Mouse (Mus musculus) E14TG2a.4 (cell line): Measurements from ENCODE around the gene Olfr1371.

Experiments
- H3K27me3 ChIP-seq: 2 replicates; pipeline ENCODE4 v1.6.1; 2014; ENCODE audit warnings: low read length, control low read depth; ENCODE audit not compliant: insufficient read depth
- H3K36me3 ChIP-seq: 2 replicates; pipeline ENCODE4 v1.6.1; 2014; ENCODE audit warnings: low read length, control low read depth; ENCODE audit not compliant: insufficient read depth
- H3K4me1 ChIP-seq: replicated peaks from 2 replicates; pipeline ENCODE4 v1.6.1; 2014; ENCODE audit warnings: low read depth, low read length, control low read depth
- H3K4me3 ChIP-seq: replicated peaks from 2 replicates; pipeline ENCODE4 v1.5.1; 2014; ENCODE audit warnings: mild to moderate bottlenecking, low read length
- H3K9me3 ChIP-seq: 2 replicates; pipeline ENCODE4 v1.6.1; 2014; ENCODE audit warnings: low read length, control low read depth
- CTCF ChIP-seq: conservative IDR thresholded peaks from 2 replicates; pipeline ENCODE4 v1.5.1; 2014; ENCODE audit warnings: low read length
- NANOG ChIP-seq: IDR thresholded peaks from 2 replicates; pipeline ENCODE4 v1.6.1; 2014; ENCODE audit warnings: borderline replicate concordance, low read length, mixed read lengths
- POU5F1 ChIP-seq: IDR thresholded peaks from 2 replicates; pipeline ENCODE4 v1.6.1; 2014; ENCODE audit warnings: low read length, borderline replicate concordance

The Olfr1371 gene

DNA sequence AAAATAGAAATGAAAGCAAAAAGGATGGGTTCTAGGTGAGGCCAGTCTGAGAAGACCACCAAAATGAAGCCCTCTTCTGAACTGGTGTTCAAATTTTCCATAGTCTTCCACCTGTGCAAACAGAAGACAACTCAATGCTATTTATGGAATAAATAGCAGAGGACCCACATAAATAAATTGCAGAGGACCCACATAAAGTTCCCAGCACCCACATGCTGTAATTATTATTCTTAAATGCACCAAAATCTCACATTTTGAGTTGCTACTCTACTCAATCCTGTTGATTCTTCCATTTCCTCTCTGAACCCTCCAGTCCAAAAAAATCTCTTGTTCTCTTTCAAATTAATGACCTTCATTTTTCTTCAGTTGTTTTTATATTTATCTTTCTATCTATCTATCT is at the start of gene Olfr1371:
Gene Olfr1371, minus strand, starts transcription at position 101 of the 400 bp plus-strand sequence.
- Histone ChIP-seq H3K27me3 (no peaks in the 10 kb centered on the region), H3K9me3 (no peaks in the 10 kb centered on the region), H3K4me3 (no peak within 1 kb of the TSS), H3K4me1 (no peaks in the 10 kb centered on the region), H3K36me3 (no peaks in the 10 kb centered on the region)
- TF ChIP-seq POU5F1, result no peak
- TF ChIP-seq NANOG, result no peak
- no peak for TF ChIP-seq CTCF

DNA sequence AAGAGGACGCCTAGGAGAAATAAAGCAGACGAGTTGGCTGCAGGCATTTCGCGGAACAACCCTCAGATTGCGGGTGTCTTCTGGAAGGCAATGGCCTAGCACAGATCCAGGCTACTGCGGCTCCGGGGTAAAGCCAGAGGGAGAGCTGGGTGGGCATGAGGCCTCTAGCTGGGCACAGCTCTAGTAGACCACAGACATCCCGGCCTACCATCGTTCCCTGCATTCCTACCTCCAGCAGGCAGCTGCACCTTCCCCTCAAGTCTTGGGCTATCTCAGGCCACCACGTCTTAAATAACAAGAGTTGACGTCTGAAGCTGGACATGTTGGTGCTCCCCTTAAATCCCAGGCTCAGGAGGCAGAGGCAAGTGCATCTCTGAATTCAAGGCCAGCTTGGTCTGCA is 48.6 kb upstream of the Olfr1371 start:
- no peaks in the 10 kb centered on the region for H3K9me3 ChIP-seq
- no peak for TF ChIP-seq NANOG
- no peak for TF ChIP-seq POU5F1
- no peak for TF ChIP-seq CTCF

DNA sequence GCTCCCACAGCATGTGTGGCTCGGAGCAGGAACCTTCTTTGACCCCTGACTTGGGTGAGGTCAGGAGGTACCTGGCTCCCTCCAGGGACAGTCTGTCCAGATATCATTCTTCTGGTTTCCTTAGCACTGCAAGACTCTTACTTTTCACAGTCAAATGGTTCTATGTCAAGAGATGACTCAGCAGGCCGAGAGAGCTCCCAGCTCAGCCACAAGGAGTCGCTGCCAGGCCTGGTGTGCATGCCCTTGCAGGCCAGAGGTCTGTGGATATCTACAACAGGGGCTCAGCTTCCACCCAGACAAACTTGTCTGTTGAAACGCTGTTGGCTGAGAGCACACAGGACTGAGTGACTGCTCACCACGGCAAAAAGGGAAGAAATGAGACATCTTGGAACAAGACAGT is 48.1 kb upstream of the Olfr1371 start:
- Histone ChIP-seq H3K4me1 (peaks cover 80% of the 10 kb centered on the region), H3K4me3 (0 out of 2 replicates have a peak overlapping the region, but pooled peaks have one; percentile 13), H3K27me3 (no peaks in the 10 kb centered on the region), H3K9me3 (no peaks in the 10 kb centered on the region), H3K36me3 (peaks cover 81% of the 10 kb centered on the region)
- TF ChIP-seq POU5F1, result no peak
- peak; percentile 58 for TF ChIP-seq CTCF

More for the DNA sequence above, 48.6 kb upstream of the Olfr1371 start:
- H3K4me3 ChIP-seq, result no peak overlapping the region
- H3K4me1 ChIP-seq, result peaks cover 80% of the 10 kb centered on the region
- no peaks in the 10 kb centered on the region for H3K27me3 ChIP-seq
- peaks cover 78% of the 10 kb centered on the region for H3K36me3 ChIP-seq

DNA sequence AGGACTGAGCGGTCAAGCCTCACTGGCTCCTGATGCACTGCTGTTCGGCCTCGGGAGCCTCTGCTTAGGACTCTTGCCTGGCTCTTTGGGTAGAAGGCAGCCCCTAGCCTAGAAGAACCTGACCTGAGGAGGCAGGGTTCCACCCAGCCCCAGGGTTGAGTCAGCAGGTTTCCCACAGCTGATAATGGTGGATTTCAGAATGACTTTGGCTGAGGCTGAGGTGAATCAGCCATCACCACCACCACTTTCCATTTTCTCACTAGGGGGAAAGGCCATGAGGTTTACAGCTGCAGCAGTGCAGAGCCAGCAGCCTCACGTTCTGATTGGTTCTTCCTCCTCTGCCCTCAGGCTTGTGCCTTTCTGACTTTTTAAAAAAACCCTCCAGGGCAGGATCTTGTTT is 47.1 kb upstream of the Olfr1371 start:
- Histone ChIP-seq H3K4me1 (peaks cover 78% of the 10 kb centered on the region), H3K36me3 (peaks cover 84% of the 10 kb centered on the region), H3K4me3 (0 out of 2 replicates have a peak overlapping the region, but pooled peaks have one; percentile 13), H3K27me3 (no peaks in the 10 kb centered on the region), H3K9me3 (no peaks in the 10 kb centered on the region)
- TF ChIP-seq CTCF, result no peak
- TF ChIP-seq NANOG, result no peak
- no peak for TF ChIP-seq POU5F1

DNA sequence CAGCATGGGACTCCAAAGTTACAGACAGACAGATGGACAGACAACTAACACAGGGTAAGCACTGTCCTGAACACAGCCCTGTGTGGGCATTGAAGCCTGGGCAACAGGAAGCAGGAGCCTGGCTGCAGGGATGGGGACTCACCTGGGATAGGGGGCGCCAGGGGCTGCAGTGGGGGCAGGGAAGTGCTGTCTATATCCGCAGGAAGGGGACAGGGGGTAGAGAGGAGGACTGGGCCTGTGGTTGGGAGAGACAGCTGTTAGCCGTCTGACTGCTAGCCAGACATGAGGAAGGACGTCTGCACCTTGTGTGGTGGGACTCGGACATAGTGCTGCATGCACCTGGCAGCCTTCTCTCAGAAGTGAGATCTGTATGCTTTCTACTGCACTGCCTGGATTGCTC is 44.9 kb upstream of the Olfr1371 start:
- peaks cover 96% of the 10 kb centered on the region for H3K36me3 ChIP-seq
- no peak overlapping the region for H3K4me3 ChIP-seq
- peaks cover 60% of the 10 kb centered on the region for H3K4me1 ChIP-seq
- no peaks in the 10 kb centered on the region for H3K27me3 ChIP-seq
- no peaks in the 10 kb centered on the region for H3K9me3 ChIP-seq
- TF ChIP-seq CTCF, result no peak
- no peak for TF ChIP-seq NANOG
- TF ChIP-seq POU5F1, result no peak

DNA sequence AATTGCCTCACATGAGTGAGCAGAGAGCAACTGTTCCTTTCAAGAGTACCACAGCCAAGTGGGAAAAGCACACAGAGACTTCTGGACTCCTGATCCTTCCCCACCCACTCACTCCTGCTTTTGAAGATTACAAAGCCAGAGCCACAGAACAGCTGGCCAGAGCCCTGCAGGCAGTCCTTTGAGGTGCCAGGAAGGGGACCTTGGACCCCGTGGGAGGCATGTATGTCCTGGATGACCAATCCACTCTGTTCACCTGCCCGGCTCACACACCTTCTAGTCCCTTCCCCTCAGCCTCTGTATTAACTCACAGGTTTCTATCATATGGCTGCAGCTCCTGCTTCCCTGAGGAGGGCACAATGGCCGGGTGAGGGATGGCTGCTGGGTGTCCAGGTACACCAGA is 43.6 kb upstream of the Olfr1371 start:
- H3K36me3 ChIP-seq, result peaks cover 96% of the 10 kb centered on the region
- TF ChIP-seq POU5F1 (no peak), NANOG (no peak), CTCF (no peak)
- peaks cover 63% of the 10 kb centered on the region for H3K4me1 ChIP-seq
- H3K27me3 ChIP-seq, result no peaks in the 10 kb centered on the region
- H3K4me3 ChIP-seq, result no peak overlapping the region
- H3K9me3 ChIP-seq, result no peaks in the 10 kb centered on the region

DNA sequence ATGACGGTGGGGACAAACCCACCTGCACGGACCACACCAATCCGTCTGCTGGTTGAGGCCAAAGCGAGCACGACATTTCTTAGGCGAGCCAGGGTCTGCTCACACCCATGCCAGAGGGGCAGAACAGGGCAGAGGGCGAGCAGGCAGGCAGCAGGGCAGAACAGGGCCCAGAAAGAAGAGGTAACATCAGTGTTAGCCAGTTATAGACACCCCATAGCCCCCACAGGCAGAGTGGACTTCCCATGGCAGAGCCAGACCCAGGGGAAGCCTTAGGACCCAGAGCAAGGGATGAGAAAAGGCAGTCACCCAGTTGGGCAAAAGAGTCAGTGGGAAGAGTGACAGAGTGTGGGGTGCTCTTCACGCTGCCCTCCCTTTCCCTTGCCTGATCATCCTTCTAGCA is 41.3 kb upstream of the Olfr1371 start:
- Histone ChIP-seq H3K4me1 (peaks cover 43% of the 10 kb centered on the region), H3K27me3 (no peaks in the 10 kb centered on the region)
- TF ChIP-seq NANOG, result no peak
- no peak for TF ChIP-seq CTCF
- no peak for TF ChIP-seq POU5F1

DNA sequence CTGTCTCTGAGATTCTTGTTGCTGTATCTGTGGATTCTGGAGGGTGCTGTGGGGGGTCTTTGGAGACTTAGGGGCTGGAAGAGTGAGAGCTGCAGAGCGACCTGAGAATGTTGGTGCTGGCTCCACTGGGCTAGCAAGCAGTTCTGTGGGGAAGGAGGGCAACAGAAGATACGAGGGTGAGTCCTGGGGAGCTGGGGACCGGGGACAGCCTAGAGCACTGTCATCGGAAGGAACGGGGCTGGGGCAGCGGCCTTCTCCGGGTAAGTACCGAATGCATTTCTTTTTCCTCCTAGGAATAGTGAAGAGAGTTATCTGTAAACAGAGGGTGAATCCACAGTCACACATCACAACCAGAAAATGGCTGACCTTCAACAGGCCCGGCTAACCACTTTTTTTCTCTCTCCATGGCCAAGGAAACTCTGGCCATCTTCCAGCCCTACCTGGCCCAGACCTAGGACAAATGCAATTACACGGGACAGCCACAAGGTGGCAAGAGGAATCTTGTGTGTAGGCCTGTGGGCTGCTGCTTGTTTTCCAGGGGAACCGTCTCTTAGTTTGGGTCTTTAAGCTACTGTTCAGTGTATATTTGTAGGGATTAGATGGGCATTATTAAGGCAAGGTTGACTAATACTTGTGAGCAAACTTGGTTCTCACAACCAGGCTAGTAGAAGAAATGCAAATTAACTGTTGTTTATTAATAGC is 40.0 kb upstream of the Olfr1371 start:
- no peaks in the 10 kb centered on the region for H3K9me3 ChIP-seq
- peaks cover 33% of the 10 kb centered on the region for H3K4me1 ChIP-seq
- H3K4me3 ChIP-seq, result no peak overlapping the region
- no peaks in the 10 kb centered on the region for H3K27me3 ChIP-seq
- H3K36me3 ChIP-seq, result peaks cover 97% of the 10 kb centered on the region
- TF ChIP-seq NANOG (no peak), CTCF (peak; percentile 89)

More for the DNA sequence above, 41.3 kb upstream of the Olfr1371 start:
- Histone ChIP-seq H3K4me3 (no peak overlapping the region), H3K9me3 (no peaks in the 10 kb centered on the region), H3K36me3 (peaks cover 97% of the 10 kb centered on the region)

DNA sequence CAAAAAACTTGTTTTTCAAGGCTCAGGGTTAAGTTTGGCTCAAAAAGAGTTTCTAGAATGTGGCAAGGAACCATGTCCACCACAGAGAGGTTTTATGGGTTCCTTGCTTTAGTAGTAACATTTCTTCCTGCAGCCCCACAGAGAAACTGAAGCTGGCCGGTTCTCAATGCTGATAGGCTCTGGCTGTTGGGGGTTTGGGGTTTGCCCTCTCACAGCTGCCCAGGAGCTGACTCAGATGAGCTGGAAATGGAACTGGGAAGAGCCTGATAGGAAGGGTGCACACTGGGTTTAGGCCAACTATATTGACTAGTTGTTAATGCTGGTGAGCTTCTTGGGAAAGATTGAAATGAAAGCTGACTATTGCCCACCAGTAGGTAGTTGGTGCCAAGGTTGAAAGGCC is 38.9 kb upstream of the Olfr1371 start:
- Histone ChIP-seq H3K9me3 (no peaks in the 10 kb centered on the region), H3K4me3 (no peak overlapping the region), H3K4me1 (peaks cover 25% of the 10 kb centered on the region), H3K36me3 (peaks cover 97% of the 10 kb centered on the region), H3K27me3 (no peaks in the 10 kb centered on the region)
- no peak for TF ChIP-seq NANOG
- no peak for TF ChIP-seq POU5F1
- no peak for TF ChIP-seq CTCF
